ENCODE assay signal across 8 mouse cellular contexts in the genomic region with DNA sequence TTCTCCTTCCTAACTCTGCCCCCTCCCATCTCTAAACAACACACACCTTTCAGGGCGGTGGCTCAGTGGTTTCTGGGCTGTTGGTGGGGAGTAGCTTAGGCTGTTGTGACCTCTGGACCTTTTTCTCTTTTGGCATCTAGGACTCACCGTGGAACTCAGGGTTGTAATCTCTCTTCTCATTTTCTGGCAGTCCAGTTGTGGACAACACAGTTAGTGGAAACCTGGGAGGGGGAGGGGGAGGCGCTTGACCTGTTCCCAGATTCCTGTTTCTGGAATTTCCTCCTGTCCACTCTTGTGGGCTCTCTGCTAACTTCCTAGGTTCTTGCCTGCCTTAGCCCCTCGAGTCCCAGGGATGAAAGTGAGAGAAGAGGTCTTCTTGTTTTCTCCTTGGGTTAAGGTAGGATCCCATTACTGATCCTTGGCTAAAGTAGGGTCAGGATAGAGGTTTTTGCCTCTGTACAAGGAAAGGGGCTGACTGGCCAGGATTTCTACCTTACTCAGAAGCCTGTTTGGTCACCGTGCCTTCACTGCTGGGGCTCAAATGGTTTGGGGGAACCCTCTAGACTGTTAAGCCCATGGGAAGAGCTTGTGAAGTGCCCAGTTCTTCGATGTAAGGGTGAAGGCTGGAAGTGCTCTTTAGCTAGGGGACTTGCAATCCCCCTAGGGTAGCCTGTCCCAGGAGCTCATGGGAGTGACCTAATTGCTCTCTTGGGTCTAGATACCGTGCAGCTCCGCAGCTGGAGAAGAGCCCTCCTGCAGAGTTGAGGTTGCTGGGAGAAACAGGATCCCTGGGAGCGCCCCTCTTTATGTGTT. TPM values are rescaled to one million over a fixed set of nuclear protein-coding genes. Genes with fewer than 3 reads are reported as not detected.
DNase-seq lines count a peak whose midpoint lies in the region; ATAC-seq and TF ChIP-seq lines count a peak whose summit lies in the region.

No protein-coding gene starts in this region.

- no peaks in the 10 kb centered on the region for H3K9me3 ChIP-seq in hindbrain, embryonic 15.5 days
- H3K9me3 ChIP-seq in lung, embryonic 16.5 days (ENCODE audit: control insufficient read depth, low read length): no peaks in the 10 kb centered on the region

- H3K4me2 ChIP-seq in hindbrain, embryonic 15.5 days: peak overlapping the region; percentile 74
- peak overlapping the region; percentile 67 for H3K4me2 ChIP-seq in lung, embryonic 16.5 days (ENCODE audit: low read depth, low read length)

- no peaks in the 10 kb centered on the region for H3K36me3 ChIP-seq in C2C12 (ENCODE audit: control insufficient read depth, insufficient read depth)
- no peaks in the 10 kb centered on the region for H3K36me3 ChIP-seq in hindbrain, embryonic 15.5 days
- H3K36me3 ChIP-seq in lung, embryonic 16.5 days (ENCODE audit: control insufficient read depth, insufficient read depth, low read length): no peaks in the 10 kb centered on the region

- H3K27me3 ChIP-seq in C2C12 (ENCODE audit: control insufficient read depth, insufficient read depth, insufficient read length): no peaks in the 10 kb centered on the region
- no peaks in the 10 kb centered on the region for H3K27me3 ChIP-seq in hindbrain, embryonic 15.5 days
- no peaks in the 10 kb centered on the region for H3K27me3 ChIP-seq in lung, embryonic 16.5 days (ENCODE audit: control insufficient read depth, insufficient read depth, low read depth, low read length)

- no peak for ATAC-seq in hindbrain, embryonic 15.5 days (ENCODE audit: low FRiP score, low read depth)
- no peak for ATAC-seq in lung, embryonic 16.5 days (ENCODE audit: low read depth)

- no peak overlapping the region for H3K27ac ChIP-seq in cortical plate, adult 2 months (ENCODE audit: insufficient read depth, low read length)
- H3K27ac ChIP-seq in hindbrain, embryonic 15.5 days (replicated peaks): peak overlapping the region; percentile 74; the same call in 1 of the 2 replicates
- H3K27ac ChIP-seq in lung, embryonic 16.5 days (ENCODE audit: low read length): peak overlapping the region; percentile 49

- WGBS in hindbrain, embryonic 15.5 days: 27% methylated on average over 9 of the region's 9 CpGs
- WGBS in lung, embryonic 16.5 days: 27% methylated on average over 9 of the region's 9 CpGs

- peaks cover 1% of the 10 kb centered on the region; the same call in 1 of the 2 replicates for H3K4me1 ChIP-seq in cortical plate, adult 2 months (ENCODE audit: control insufficient read depth, insufficient read depth, low read length)
- H3K4me1 ChIP-seq in hindbrain, embryonic 15.5 days (replicated peaks): peaks cover 39% of the 10 kb centered on the region
- peaks cover 24% of the 10 kb centered on the region for H3K4me1 ChIP-seq in lung, embryonic 16.5 days (replicated peaks; ENCODE audit: control insufficient read depth, insufficient read depth, low read length)

- no peak for TF ChIP-seq POLR2A in cortical plate, adult 2 months (IDR thresholded peaks at IDR 0.05; ENCODE audit: extremely low read depth, insufficient read depth, low read length)

- H3K79me3 ChIP-seq in C2C12 (ENCODE audit: low read depth): no peaks in the 10 kb centered on the region

- TF ChIP-seq CTCF in C2C12 (IDR thresholded peaks at IDR 0.05; ENCODE audit: control insufficient read depth, insufficient read depth, insufficient read length): no peak
- TF ChIP-seq CTCF in cortical plate, adult 2 months (IDR thresholded peaks at IDR 0.05; ENCODE audit: extremely low read depth, insufficient read depth, low read length): no peak

- H3ac ChIP-seq in C2C12 (ENCODE audit: control insufficient read depth, insufficient read length, low read depth): peak overlapping the region; percentile 30

- peak overlapping the region; percentile 37 for H3K4me3 ChIP-seq in C2C12 (ENCODE audit: insufficient read depth, poor library complexity, severe bottlenecking)
- H3K4me3 ChIP-seq in cortical plate, adult 2 months (ENCODE audit: insufficient read depth, low read length): peak overlapping the region; percentile 74
- H3K4me3 ChIP-seq in hindbrain, embryonic 15.5 days: peak overlapping the region; percentile 67
- H3K4me3 ChIP-seq in lung, embryonic 16.5 days (ENCODE audit: low read length): peak overlapping the region; percentile 54

- DNase-seq in cerebellum, postnatal 25 days: no peak
- DNase-seq in right cerebral cortex, postnatal 14 days: no peak
- DNase-seq in cerebellum, postnatal 4 days (ENCODE audit: low spot score in 2 of 2): no peak
- DNase-seq in thymus, postnatal 14 days: no peak

- peak overlapping the region; percentile 69 for H3K9ac ChIP-seq in hindbrain, embryonic 15.5 days
- peak overlapping the region; percentile 89 for H3K9ac ChIP-seq in lung, embryonic 16.5 days (ENCODE audit: low read length)

- H3K79me2 ChIP-seq in C2C12 (ENCODE audit: control insufficient read depth, insufficient read depth): peaks cover 40% of the 10 kb centered on the region

TF ChIP-seq in C2C12, 6 proteins besides CTCF, POLR2A, EP300 and RAD21:
- no peak for TF ChIP-seq MYOD1 (IDR thresholded peaks at IDR 0.05; ENCODE audit: control insufficient read depth, insufficient read length, low read depth)
- no peak for TF ChIP-seq MAX (IDR thresholded peaks at IDR 0.05)
- TF ChIP-seq USF1 (IDR thresholded peaks at IDR 0.05; ENCODE audit: low read depth): no peak
- TF ChIP-seq MYOG (IDR thresholded peaks at IDR 0.05; ENCODE audit: control insufficient read depth, extremely low read depth, insufficient read length): no peak
- TF ChIP-seq FOSL1 (IDR thresholded peaks at IDR 0.05; ENCODE audit: insufficient read depth, low read length, poor library complexity, severe bottlenecking): no peak
- no peak for TF ChIP-seq CEBPB (IDR thresholded peaks at IDR 0.05; ENCODE audit: low read depth)

RNA-seq across cellular contexts. Expression of a gene that starts 2.2 kb away (rescaled TPM):
- 18.3 TPM for polyA plus RNA-seq in C2C12 (2012; fragmentation: generic; extraction: Trizol)
- polyA plus RNA-seq in cortical plate, adult 2 months (2012; rRNA removed): 8.2 and 8.3 TPM in 2 replicates
- polyA plus RNA-seq in hindbrain, embryonic 15.5 days (2015; fragmentation: Nextera tagmentation; extraction: Ambion mirVana): 28.9 and 29.5 TPM in 2 replicates
- 29.8 and 31.6 TPM in 2 replicates for polyA plus RNA-seq in lung, embryonic 16.5 days (2015; fragmentation: Nextera tagmentation; extraction: Ambion mirVana)
